Mouse (Mus musculus) lung, postnatal 25 days (tissue): ENCODE results near the gene Grasp.

Experiments
- DNase-seq: peaks from one replicate; pipeline ENCODE4 v3.0.0; 2022; ENCODE audit warnings: low spot score

Grasp gene

GRCm38 (mm10) chr15:101194951-101195823 lies 28.8 kb upstream of the Grasp start:
- no peak for DNase-seq

- no peak for DNase-seq
These were observed 27.8 kb upstream of the Grasp start for GRCm38 (mm10) chr15:101196079-101196795.

- DNase-seq: no peak
These were observed 27.0 kb upstream of the Grasp start for GRCm38 (mm10) chr15:101196961-101197360.

DNA sequence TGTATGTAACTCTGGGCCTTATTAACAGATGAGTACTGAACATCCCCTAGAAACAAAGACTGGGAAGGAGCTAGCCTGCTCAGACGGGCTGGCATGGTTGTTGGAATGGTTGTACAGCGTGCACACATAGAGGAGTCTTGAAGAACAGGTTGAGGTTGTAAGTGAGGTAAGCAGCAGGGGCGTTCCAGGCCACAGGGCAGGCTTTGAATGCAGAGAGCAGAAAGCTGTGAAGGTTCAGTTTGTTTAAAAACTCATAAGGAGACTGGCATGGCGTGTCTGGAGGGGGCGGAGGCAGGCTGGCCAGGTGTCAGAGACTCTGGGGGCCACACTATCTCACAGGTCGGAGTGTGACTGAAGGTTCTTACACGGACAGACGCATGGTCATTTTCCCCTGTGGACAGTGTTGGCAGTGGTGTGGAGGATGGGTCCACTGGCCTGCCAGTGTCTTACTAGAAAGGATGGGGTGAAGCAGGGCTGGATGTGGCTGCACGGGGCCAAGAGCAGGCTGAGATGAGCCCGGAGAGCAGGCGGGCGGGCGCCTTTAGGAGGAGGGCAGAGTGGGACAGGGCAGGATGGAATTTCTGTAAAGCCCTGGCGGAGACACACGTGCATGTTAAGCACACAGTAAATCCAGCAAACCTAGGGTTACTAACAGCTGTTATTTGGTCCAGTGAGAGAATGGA lies 26.4 kb upstream of the Grasp start:
- DNase-seq: no peak

- peak; percentile 87 for DNase-seq
These were observed 25.8 kb upstream of the Grasp start for GRCm38 (mm10) chr15:101198218-101198617.

DNA sequence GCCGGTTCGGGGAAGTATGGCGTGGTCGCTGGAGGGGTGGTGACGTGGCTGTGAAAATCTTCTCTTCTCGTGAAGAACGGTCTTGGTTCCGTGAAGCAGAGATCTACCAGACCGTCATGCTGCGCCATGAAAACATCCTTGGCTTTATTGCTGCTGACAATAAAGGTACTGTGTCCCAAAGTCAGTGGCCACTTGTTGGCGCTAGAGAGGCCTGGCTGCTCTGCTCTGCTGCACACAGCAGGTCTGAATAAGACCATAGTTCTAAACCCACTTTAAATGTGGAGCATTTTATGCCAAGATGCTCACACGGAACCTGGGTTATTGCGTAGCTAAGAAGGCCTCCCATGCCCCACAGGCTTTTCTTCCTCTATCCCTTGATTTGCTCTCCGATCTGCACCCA lies 25.1 kb upstream of the Grasp start:
- no peak for DNase-seq

DNA sequence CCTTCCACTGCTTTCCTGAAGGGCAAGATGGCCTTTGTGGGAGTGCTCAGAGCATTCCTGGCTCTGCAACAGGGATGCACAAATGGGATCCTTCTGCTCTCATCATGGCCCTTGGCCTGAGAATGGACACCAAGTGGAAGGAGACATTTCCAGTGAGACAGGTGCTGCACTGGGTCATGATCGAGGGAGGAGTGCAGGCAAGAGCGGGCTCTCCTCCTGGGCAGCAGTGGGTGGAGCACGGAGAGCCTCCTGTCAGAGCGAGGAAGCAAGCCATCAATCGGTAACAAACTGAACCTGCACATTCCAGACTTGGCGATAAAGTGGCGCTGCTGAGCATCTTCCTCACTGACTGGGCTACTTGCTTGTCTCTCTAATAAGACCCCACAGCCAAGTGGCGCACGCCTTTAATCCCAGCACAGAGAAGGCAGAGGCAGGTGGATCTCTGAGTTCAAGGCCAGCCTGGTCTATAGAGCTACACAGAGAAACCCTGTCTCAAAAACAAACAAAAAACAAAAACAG lies 23.2 kb upstream of the Grasp start:
- no peak for DNase-seq

- DNase-seq: no peak
These were observed 22.6 kb upstream of the Grasp start for GRCm38 (mm10) chr15:101201414-101201813.

DNA sequence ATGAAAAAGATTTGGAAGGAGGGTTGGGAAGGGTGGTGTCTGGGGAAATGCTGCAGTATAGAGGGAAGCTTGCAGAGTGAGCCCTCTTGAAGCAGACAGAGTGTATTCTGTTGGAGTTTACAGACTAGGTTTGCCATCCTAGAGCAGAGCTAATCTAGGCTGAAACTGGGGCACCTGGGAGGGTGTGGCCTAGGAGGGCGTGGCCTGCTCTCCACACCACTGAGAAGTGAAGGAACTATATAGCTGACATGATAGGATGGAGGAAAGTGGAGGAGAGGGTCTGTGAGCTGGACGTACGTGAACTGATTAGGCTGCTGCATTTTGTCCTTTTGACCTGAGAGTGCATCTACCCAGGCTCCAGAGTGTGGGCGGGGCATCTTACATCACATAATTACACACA lies 20.3 kb upstream of the Grasp start:
- no peak for DNase-seq

GRCm38 (mm10) chr15:101204781-101205180 lies 19.2 kb upstream of the Grasp start:
- DNase-seq: no peak

DNA sequence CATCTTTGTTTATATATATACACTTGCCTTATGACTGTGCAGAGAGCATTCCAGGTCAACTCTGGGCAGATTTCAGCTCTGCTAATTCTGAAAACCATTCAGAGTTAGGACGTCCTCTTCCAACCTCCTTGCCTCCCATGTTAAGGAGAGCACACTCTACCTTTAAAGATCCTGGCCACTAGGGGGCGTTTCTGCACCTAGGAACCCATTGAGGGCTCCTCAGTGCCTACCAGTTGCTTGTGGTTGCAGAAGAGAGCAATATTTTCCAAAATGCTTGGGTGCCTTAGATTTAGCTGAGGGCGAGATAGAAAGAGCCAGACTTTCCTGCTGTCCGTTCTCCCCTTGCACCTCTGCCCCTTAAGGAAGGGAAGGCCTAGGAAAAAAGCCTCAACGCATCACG lies 13.8 kb upstream of the Grasp start:
- peak; percentile 53 for DNase-seq

GRCm38 (mm10) chr15:101210998-101211613 lies 12.9 kb upstream of the Grasp start:
- no peak for DNase-seq

- DNase-seq: no peak
These were observed 11.6 kb upstream of the Grasp start for GRCm38 (mm10) chr15:101212435-101212834.

DNA sequence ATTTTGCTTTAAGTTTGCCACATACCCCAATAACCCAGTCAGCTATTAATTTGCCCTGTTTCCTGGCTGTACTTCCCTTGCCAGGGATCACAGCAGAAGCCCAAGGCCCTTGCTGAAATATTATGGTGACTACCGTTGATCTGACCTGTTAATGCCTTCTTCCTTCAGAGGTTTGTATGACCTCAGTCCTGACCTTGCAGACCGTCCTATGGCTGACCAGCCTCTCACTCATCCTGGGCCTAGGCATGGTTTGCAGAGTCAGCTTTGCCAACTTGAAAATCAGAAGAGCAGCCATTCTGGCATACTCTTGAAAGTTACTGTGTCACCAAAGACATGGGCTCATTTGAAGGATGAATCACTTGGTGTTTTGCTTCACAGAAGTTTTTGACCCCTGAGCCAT lies 8.9 kb upstream of the Grasp start:
- no peak for DNase-seq

DNA sequence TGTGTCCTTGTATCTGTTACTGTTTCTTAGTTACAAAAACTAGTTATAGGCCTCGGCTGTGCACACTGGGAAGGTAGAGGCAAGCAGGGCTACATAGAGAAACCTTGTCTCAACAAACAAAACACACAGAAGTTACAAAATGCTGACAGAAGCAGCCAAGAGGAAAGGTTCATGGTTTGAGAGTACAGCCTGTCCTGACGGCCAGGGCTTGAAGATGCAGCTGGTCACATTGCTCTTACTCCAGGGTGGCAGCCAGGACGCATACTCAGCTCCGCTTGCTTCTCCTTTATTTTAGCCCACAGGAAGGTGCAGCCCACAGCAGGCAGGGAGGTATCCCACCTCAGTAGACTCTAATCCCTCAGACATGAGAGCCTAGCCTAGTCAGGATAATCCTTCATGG lies 8.0 kb upstream of the Grasp start:
- DNase-seq: no peak

GRCm38 (mm10) chr15:101220905-101221297 lies 3.1 kb upstream of the Grasp start:
- no peak for DNase-seq

- peak; percentile 92 for DNase-seq
These were observed 2.5 kb upstream of the Grasp start for GRCm38 (mm10) chr15:101221298-101222104.

DNA sequence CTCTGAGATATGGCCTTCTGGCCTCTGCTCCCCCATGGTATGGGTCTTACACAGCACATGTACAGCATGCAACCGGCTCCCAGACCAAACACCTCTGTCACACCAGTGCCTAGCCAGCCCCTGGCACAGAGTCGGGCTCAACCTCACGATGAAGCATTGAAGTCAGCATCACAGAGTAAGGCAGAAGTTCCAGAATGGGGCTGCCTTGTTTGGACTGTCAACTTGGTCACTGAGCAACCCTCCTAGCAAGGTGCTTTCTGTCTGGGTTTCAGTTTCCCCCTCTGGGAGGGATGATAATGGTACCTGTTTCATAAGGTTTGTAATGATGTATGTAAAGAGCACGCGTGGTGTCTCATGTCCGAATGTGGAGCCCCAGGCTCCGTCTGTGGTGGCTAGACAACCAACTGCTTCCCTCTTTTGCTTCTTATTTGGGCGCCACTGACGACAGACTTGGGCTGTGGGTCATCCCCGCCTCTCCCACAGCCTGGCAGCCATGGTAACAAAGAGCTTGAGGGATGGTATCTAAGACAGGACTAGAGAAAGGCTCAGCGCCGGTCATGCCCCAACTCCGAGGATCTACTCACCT lies 998 bp upstream of the Grasp start:
- DNase-seq: no peak

DNA sequence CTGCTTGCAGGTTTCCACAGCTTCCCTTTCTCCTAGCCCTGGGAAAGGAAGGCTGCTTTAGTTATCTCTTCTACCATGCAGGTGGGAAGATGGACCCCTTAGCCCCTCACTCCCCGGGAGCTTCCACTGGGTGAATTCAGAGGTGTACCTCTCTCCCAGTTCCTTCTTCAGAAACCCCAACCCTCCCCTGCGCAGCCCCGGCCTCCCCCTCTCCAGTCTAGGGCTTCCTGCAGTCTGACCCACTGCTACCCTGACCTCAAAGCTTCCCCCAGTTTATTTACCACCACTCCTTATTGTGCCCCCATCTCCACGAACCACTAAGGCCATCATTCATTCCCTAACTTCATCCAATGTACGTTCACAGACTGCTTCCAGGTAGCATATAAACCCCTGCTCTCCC lies 392 bp upstream of the Grasp start:
- no peak for DNase-seq

GRCm38 (mm10) chr15:101224977-101225376 lies 989 bp downstream of the Grasp start:
- peak; percentile 55 for DNase-seq

GRCm38 (mm10) chr15:101227971-101228370 lies 4.0 kb downstream of the Grasp start:
- peak; percentile 83 for DNase-seq
